Mouse (Mus musculus): ENCODE data around the gene Dctn3. TPM values are rescaled to one million over a fixed set of nuclear protein-coding genes. Genes with fewer than 3 reads are reported as not detected.
A peak's percentile ranks its signal among the peaks of the same experiment; 100 is the strongest.

The Dctn3 gene
- total and polyA plus RNA-seq, 3 experiments, result 57.7 to 64.6 TPM; not detected in 1

GRCm38 (mm10) chr4:41737602-41738255 is 14.8 kb upstream of the Dctn3 start:
- H3K4me3 ChIP-seq (ENCODE audit: control insufficient read depth in 1 of 2, insufficient read depth in 1 of 2, low read depth in 2 of 2, low read length in 2 of 2), result no peak overlapping the region
- peak; percentile 88 for DNase-seq (ENCODE audit: low read depth, low spot score)
- peaks cover 2 to 29% of the 10 kb centered on the region in 2 experiments for H3K4me1 ChIP-seq (ENCODE audit: control insufficient read depth in 1 of 2, insufficient read depth in 2 of 2, low read length in 2 of 2)
- H3K79me2 ChIP-seq (ENCODE audit: control insufficient read depth, insufficient read depth, low read length, poor library complexity), result peaks cover 15% of the 10 kb centered on the region
- no peaks in the 10 kb centered on the region for H3K9me3 ChIP-seq (replicated peaks; ENCODE audit: insufficient read depth, low read length)
- peak overlapping the region; percentile 40 for H3K9ac ChIP-seq (ENCODE audit: control insufficient read depth, low read depth, low read length, poor library complexity, severe bottlenecking)
- peaks cover 0 to 27% of the 10 kb centered on the region in 2 experiments; a peak in 2 of 4 replicates for H3K36me3 ChIP-seq (ENCODE audit: control insufficient read depth in 1 of 2, insufficient read depth in 2 of 2, low read length in 2 of 2)
- H3K27ac ChIP-seq (ENCODE audit: control insufficient read depth, low read depth, low read length), result peak overlapping the region; percentile 83
- peaks cover 0 to under 1% of the 10 kb centered on the region in 2 experiments; a peak in 1 of 4 replicates for H3K27me3 ChIP-seq (ENCODE audit: control insufficient read depth in 1 of 2, insufficient read depth in 2 of 2, low read length in 2 of 2)
- TF ChIP-seq EP300 (IDR thresholded peaks at IDR 0.05; ENCODE audit: low read depth in 1 of 2, low read length in 2 of 2) (0 out of 4 replicates have a peak, but pooled peaks have one; percentile 37 to 46), TCF12 (IDR thresholded peaks at IDR 0.05; ENCODE audit: low read depth, low read length) (no peak), RAD21 (IDR thresholded peaks at IDR 0.05; ENCODE audit: low read depth, low read length) (peak; percentile 76), CHD1 (IDR thresholded peaks at IDR 0.05; ENCODE audit: low read depth, low read length) (no peak), POLR2A (IDR thresholded peaks at IDR 0.05; ENCODE audit: control insufficient read depth in 1 of 2, insufficient read depth in 1 of 2, low read depth in 1 of 2, low read length in 2 of 2, poor library complexity in 1 of 2) (peak in 1 of 2 experiments; percentile 45; a peak in 1 of 4 replicates), ETS1 (IDR thresholded peaks at IDR 0.05; ENCODE audit: low read depth, low read length) (peak; percentile 14; the same call in 1 of the 2 replicates), SMC3 (IDR thresholded peaks at IDR 0.05; ENCODE audit: low read depth, low read length) (peak; percentile 57), MXI1 (IDR thresholded peaks at IDR 0.05; ENCODE audit: low read depth, low read length) (peak; percentile 65; the same call in 1 of the 2 replicates), HCFC1 (IDR thresholded peaks at IDR 0.05; ENCODE audit: low read depth, low read length) (0 out of 2 replicates have a peak, but pooled peaks have one; percentile 34), CTCF (IDR thresholded peaks at IDR 0.05 in 2 of 3, conservative IDR thresholded peaks at IDR 0.05 in 1 of 3; ENCODE audit: control insufficient read depth in 1 of 3, insufficient read depth in 1 of 3, low read depth in 2 of 3, low read length in 3 of 3, poor library complexity in 1 of 3, severe bottlenecking in 1 of 3) (peak; percentile 58 to 90 (median 81)), MAFK (IDR thresholded peaks at IDR 0.05; ENCODE audit: borderline replicate concordance, low read depth, low read length) (no peak), ELF1 (IDR thresholded peaks at IDR 0.05; ENCODE audit: low read depth, low read length) (peak; percentile 63; the same call in 1 of the 2 replicates), POLR2AphosphoS5 (IDR thresholded peaks at IDR 0.05; ENCODE audit: borderline replicate concordance, low read depth, low read length) (no peak), USF1 (IDR thresholded peaks at IDR 0.05; ENCODE audit: low read depth, low read length) (0 out of 2 replicates have a peak, but pooled peaks have one; percentile 20), MYC (IDR thresholded peaks at IDR 0.05; ENCODE audit: low read depth, low read length) (peak; percentile 74), POLR2AphosphoS2 (IDR thresholded peaks at IDR 0.05; ENCODE audit: low read length) (peak; percentile 89), USF2 (IDR thresholded peaks at IDR 0.05; ENCODE audit: borderline replicate concordance in 1 of 2, insufficient read depth in 1 of 2, low read depth in 1 of 2, low read length in 2 of 2) (no peak), MAZ (IDR thresholded peaks at IDR 0.05; ENCODE audit: low read depth, low read length) (no peak), BHLHE40 (IDR thresholded peaks at IDR 0.05; ENCODE audit: borderline replicate concordance, low read depth, low read length) (no peak), GATA1 (IDR thresholded peaks at IDR 0.05; ENCODE audit: low read depth, low read length) (peak; percentile 71), SIN3A (IDR thresholded peaks at IDR 0.05; ENCODE audit: low read length) (peak; percentile 71; the same call in 1 of the 2 replicates), JUND (IDR thresholded peaks at IDR 0.05; ENCODE audit: low read depth, low read length) (0 out of 2 replicates have a peak, but pooled peaks have one; percentile 6), TAL1 (IDR thresholded peaks at IDR 0.05; ENCODE audit: low read length) (no peak), NRF1 (IDR thresholded peaks at IDR 0.05; ENCODE audit: insufficient read depth, low read depth, low read length, poor library complexity, severe bottlenecking) (peak; percentile 52; the same call in 1 of the 2 replicates), ZKSCAN1 (IDR thresholded peaks at IDR 0.05; ENCODE audit: low read depth, low read length) (no peak), TBP (IDR thresholded peaks at IDR 0.05; ENCODE audit: low read depth, low read length) (no peak), E2F4 (IDR thresholded peaks at IDR 0.05; ENCODE audit: borderline replicate concordance, low read depth, low read length) (no peak), ZC3H11A (IDR thresholded peaks at IDR 0.05; ENCODE audit: low read depth, low read length) (peak; percentile 39), CHD2 (IDR thresholded peaks at IDR 0.05; ENCODE audit: low read length) (no peak), ZNF384 (IDR thresholded peaks at IDR 0.05; ENCODE audit: low read depth, low read length) (peak; percentile 84), MAX (IDR thresholded peaks at IDR 0.05; ENCODE audit: low read length) (peak; percentile 40; the same call in 1 of the 2 replicates), GABPA (IDR thresholded peaks at IDR 0.05; ENCODE audit: low read depth, low read length) (no peak), UBTF (IDR thresholded peaks at IDR 0.05; ENCODE audit: borderline replicate concordance, insufficient read depth, low read depth, low read length) (no peak), MEF2A (IDR thresholded peaks at IDR 0.05; ENCODE audit: extremely low read depth, insufficient replicate concordance, low read depth, low read length, poor library complexity, severe bottlenecking) (no peak), NELFE (IDR thresholded peaks at IDR 0.05; ENCODE audit: low read depth, low read length) (no peak)
